Mouse (Mus musculus): Measurements from ENCODE around the gene Gm11168. TPM values are rescaled to one million over a fixed set of nuclear protein-coding genes. Genes with fewer than 3 reads are reported as not detected.
"Not testable (repeated sequence)": the region's sequence is repeated elsewhere in the genome, so short reads cannot be mapped to it uniquely, and the experiment has no call there.

Gm11168 gene
- polyA plus RNA-seq, 1 experiment from 2014 or later = not detected

GRCm38 (mm10) chr9:3023985-3024648, 21.0 kb downstream of the Gm11168 start:
- H3K36me3 ChIP-seq (ENCODE audit: control insufficient read depth, insufficient read depth); H3K9ac ChIP-seq (replicated peaks; ENCODE audit: low read depth, low read length); H3K27me3 ChIP-seq (replicated peaks; ENCODE audit: control insufficient read depth, insufficient read depth, low read length); H3K4me2 ChIP-seq (ENCODE audit: low read length); ATAC-seq; H3K9me3 ChIP-seq (ENCODE audit: control insufficient read depth, low read length); H3K27ac ChIP-seq (ENCODE audit: low read length); H3K4me3 ChIP-seq (replicated peaks; ENCODE audit: low read length); H3K4me1 ChIP-seq (replicated peaks; ENCODE audit: control insufficient read depth, insufficient read depth, low read length): not testable (repeated sequence)
- 77% methylated on average over 14 of the region's 16 CpGs for WGBS

- H3K36me3 ChIP-seq (ENCODE audit: control insufficient read depth, insufficient read depth); H3K9me3 ChIP-seq (ENCODE audit: control insufficient read depth, low read length); H3K9ac ChIP-seq (replicated peaks; ENCODE audit: low read depth, low read length); H3K4me3 ChIP-seq (replicated peaks; ENCODE audit: low read length); H3K4me2 ChIP-seq (ENCODE audit: low read length); H3K4me1 ChIP-seq (replicated peaks; ENCODE audit: control insufficient read depth, insufficient read depth, low read length); H3K27ac ChIP-seq (ENCODE audit: low read length); ATAC-seq; H3K27me3 ChIP-seq (replicated peaks; ENCODE audit: control insufficient read depth, insufficient read depth, low read length): not testable (repeated sequence)
- WGBS = 75% methylated on average over 12 of the region's 12 CpGs
Measured at GRCm38 (mm10) chr9:3024912-3025467, 21.8 kb downstream of the Gm11168 start, which contains the start of gene Gm10717. Gene Gm10717 (plus strand): TSS chr9:3025417.

GRCm38 (mm10) chr9:3025653-3026052, 22.5 kb downstream of the Gm11168 start:
- not testable (repeated sequence) for H3K4me1 ChIP-seq (replicated peaks; ENCODE audit: control insufficient read depth, insufficient read depth, low read length); H3K9me3 ChIP-seq (ENCODE audit: control insufficient read depth, low read length); H3K36me3 ChIP-seq (ENCODE audit: control insufficient read depth, insufficient read depth); H3K27me3 ChIP-seq (replicated peaks; ENCODE audit: control insufficient read depth, insufficient read depth, low read length); ATAC-seq; H3K4me2 ChIP-seq (ENCODE audit: low read length); H3K4me3 ChIP-seq (replicated peaks; ENCODE audit: low read length); H3K27ac ChIP-seq (ENCODE audit: low read length); H3K9ac ChIP-seq (replicated peaks; ENCODE audit: low read depth, low read length)
- 66% methylated on average over 4 of the region's 6 CpGs for WGBS

GRCm38 (mm10) chr9:3026136-3026535, 23.0 kb downstream of the Gm11168 start:
- ATAC-seq; H3K36me3 ChIP-seq (ENCODE audit: control insufficient read depth, insufficient read depth); H3K9me3 ChIP-seq (ENCODE audit: control insufficient read depth, low read length); H3K4me3 ChIP-seq (replicated peaks; ENCODE audit: low read length); H3K27me3 ChIP-seq (replicated peaks; ENCODE audit: control insufficient read depth, insufficient read depth, low read length); H3K27ac ChIP-seq (ENCODE audit: low read length); H3K4me1 ChIP-seq (replicated peaks; ENCODE audit: control insufficient read depth, insufficient read depth, low read length); H3K4me2 ChIP-seq (ENCODE audit: low read length); H3K9ac ChIP-seq (replicated peaks; ENCODE audit: low read depth, low read length): not testable (repeated sequence)
- WGBS = 78% methylated on average over 5 of the region's 5 CpGs

GRCm38 (mm10) chr9:3026741-3027140, 23.6 kb downstream of the Gm11168 start:
- H3K4me2 ChIP-seq (ENCODE audit: low read length); H3K4me3 ChIP-seq (replicated peaks; ENCODE audit: low read length); H3K9ac ChIP-seq (replicated peaks; ENCODE audit: low read depth, low read length); H3K4me1 ChIP-seq (replicated peaks; ENCODE audit: control insufficient read depth, insufficient read depth, low read length); ATAC-seq; H3K36me3 ChIP-seq (ENCODE audit: control insufficient read depth, insufficient read depth); H3K9me3 ChIP-seq (ENCODE audit: control insufficient read depth, low read length); H3K27ac ChIP-seq (ENCODE audit: low read length); H3K27me3 ChIP-seq (replicated peaks; ENCODE audit: control insufficient read depth, insufficient read depth, low read length): not testable (repeated sequence)
- WGBS = 70% methylated on average over 9 of the region's 9 CpGs

- not testable (repeated sequence) for ATAC-seq; H3K4me3 ChIP-seq (replicated peaks; ENCODE audit: low read length); H3K4me1 ChIP-seq (replicated peaks; ENCODE audit: control insufficient read depth, insufficient read depth, low read length); H3K27me3 ChIP-seq (replicated peaks; ENCODE audit: control insufficient read depth, insufficient read depth, low read length); H3K27ac ChIP-seq (ENCODE audit: low read length); H3K4me2 ChIP-seq (ENCODE audit: low read length); H3K36me3 ChIP-seq (ENCODE audit: control insufficient read depth, insufficient read depth); H3K9ac ChIP-seq (replicated peaks; ENCODE audit: low read depth, low read length); H3K9me3 ChIP-seq (ENCODE audit: control insufficient read depth, low read length)
- 77% methylated on average over 9 of the region's 9 CpGs for WGBS
Measured at GRCm38 (mm10) chr9:3027200-3027599, 24.1 kb downstream of the Gm11168 start.

- ATAC-seq; H3K27me3 ChIP-seq (replicated peaks; ENCODE audit: control insufficient read depth, insufficient read depth, low read length); H3K4me2 ChIP-seq (ENCODE audit: low read length); H3K9me3 ChIP-seq (ENCODE audit: control insufficient read depth, low read length); H3K27ac ChIP-seq (ENCODE audit: low read length); H3K9ac ChIP-seq (replicated peaks; ENCODE audit: low read depth, low read length); H3K4me3 ChIP-seq (replicated peaks; ENCODE audit: low read length); H3K36me3 ChIP-seq (ENCODE audit: control insufficient read depth, insufficient read depth); H3K4me1 ChIP-seq (replicated peaks; ENCODE audit: control insufficient read depth, insufficient read depth, low read length): not testable (repeated sequence)
- WGBS = 71% methylated on average over 12 of the region's 16 CpGs
Measured at GRCm38 (mm10) chr9:3029276-3030000, 26.3 kb downstream of the Gm11168 start.

- not testable (repeated sequence) for H3K36me3 ChIP-seq (ENCODE audit: control insufficient read depth, insufficient read depth); ATAC-seq; H3K4me2 ChIP-seq (ENCODE audit: low read length); H3K9me3 ChIP-seq (ENCODE audit: control insufficient read depth, low read length); H3K27me3 ChIP-seq (replicated peaks; ENCODE audit: control insufficient read depth, insufficient read depth, low read length); H3K27ac ChIP-seq (ENCODE audit: low read length); H3K9ac ChIP-seq (replicated peaks; ENCODE audit: low read depth, low read length); H3K4me3 ChIP-seq (replicated peaks; ENCODE audit: low read length); H3K4me1 ChIP-seq (replicated peaks; ENCODE audit: control insufficient read depth, insufficient read depth, low read length)
- WGBS = 68% methylated on average over 2 of the region's 10 CpGs
Measured at GRCm38 (mm10) chr9:3030677-3031318, 27.7 kb downstream of the Gm11168 start.

- not testable (repeated sequence) for H3K9ac ChIP-seq (replicated peaks; ENCODE audit: low read depth, low read length); H3K4me2 ChIP-seq (ENCODE audit: low read length); H3K4me1 ChIP-seq (replicated peaks; ENCODE audit: control insufficient read depth, insufficient read depth, low read length); H3K27me3 ChIP-seq (replicated peaks; ENCODE audit: control insufficient read depth, insufficient read depth, low read length); H3K4me3 ChIP-seq (replicated peaks; ENCODE audit: low read length); H3K27ac ChIP-seq (ENCODE audit: low read length); ATAC-seq; H3K36me3 ChIP-seq (ENCODE audit: control insufficient read depth, insufficient read depth); H3K9me3 ChIP-seq (ENCODE audit: control insufficient read depth, low read length)
- WGBS = no CpG with 5 or more reads among the region's 8 CpGs
Measured at GRCm38 (mm10) chr9:3034299-3034698, 31.2 kb downstream of the Gm11168 start, which contains the start of gene Gm17535. Gene Gm17535 (plus strand): TSS chr9:3034599.

Data from forebrain, embryonic 16.5 days (tissue).